Mouse (Mus musculus) embryonic facial prominence, embryonic 12.5 days (tissue): ENCODE data around the gene Ucn. TPM values are rescaled to one million over a fixed set of nuclear protein-coding genes. Genes with fewer than 3 reads are reported as not detected.
A peak's percentile ranks its signal among the peaks of the same experiment; 100 is the strongest.

Experiments used
- ATAC-seq: fragments of 200-750 bp; cut with Nextera tagmentation; 2 replicates; pipeline ENCODE4 v1.8.0; 2017; ENCODE audit not compliant: insufficient number of reproducible peaks, insufficient read depth, low FRiP score, low TSS enrichment
- H3K27ac ChIP-seq: fragments of 300-500 bp; sonication (generic); 2 replicates; pipeline ENCODE4 v1.5.1; 2016; ENCODE audit warnings: mild to moderate bottlenecking
- H3K27me3 ChIP-seq: fragments of 300-500 bp; sonication (generic); 2 replicates; pipeline ENCODE4 v1.6.1; 2016; ENCODE audit warnings: mild to moderate bottlenecking, moderate library complexity
- H3K36me3 ChIP-seq: fragments of 300-500 bp; sonication (generic); 2 replicates; pipeline ENCODE4 v1.6.1; 2016; ENCODE audit warnings: mild to moderate bottlenecking
- H3K4me1 ChIP-seq: fragments of 300-500 bp; sonication (generic); 2 replicates; pipeline ENCODE4 v1.6.1; 2016
- H3K4me2 ChIP-seq: fragments of 300-500 bp; sonication (generic); replicated peaks from 2 replicates; pipeline ENCODE4 v1.6.1; 2016; ENCODE audit warnings: mild to moderate bottlenecking, moderate library complexity
- H3K4me3 ChIP-seq: fragments of 300-500 bp; sonication (generic); 2 replicates; pipeline ENCODE4 v1.5.1; 2016; ENCODE audit warnings: mild to moderate bottlenecking
- H3K9ac ChIP-seq: fragments of 300-500 bp; sonication (generic); 2 replicates; pipeline ENCODE4 v1.6.1; 2016; ENCODE audit warnings: mild to moderate bottlenecking, moderate library complexity
- H3K9me3 ChIP-seq: fragments of 300-500 bp; sonication (generic); 2 replicates; pipeline ENCODE4 v1.6.1; 2016; ENCODE audit warnings: mild to moderate bottlenecking, moderate library complexity
- WGBS: fragments of 180-500 bp; shearing (Covaris S2); methylation state at CpG from one replicate; pipeline ENCODE4 v1.1.7; 2016; 5-methylcytosine and 5-hydroxymethylcytosine counted together
- polyA plus RNA-seq: library from polyadenylated mRNA; unstranded; fragments of >200 nt; fragmentation: Nextera tagmentation; extraction: Ambion mirVana; gene quantifications from 2 replicates; pipeline ENCODE4 v1.2.1, GENCODE M21; 2016

The Ucn gene
- polyA plus RNA-seq, 1 experiment from 2014 or later = not detected

GRCm38 (mm10) chr5:31149781-31150180 lies 11.2 kb upstream of the Ucn start:
- Histone ChIP-seq H3K27me3 (no peaks in the 10 kb centered on the region), H3K9me3 (no peaks in the 10 kb centered on the region), H3K4me3 (no peak overlapping the region), H3K4me2 (no peak overlapping the region), H3K4me1 (peaks cover 9% of the 10 kb centered on the region), H3K36me3 (peaks cover 38% of the 10 kb centered on the region; the same call in 1 of the 2 replicates), H3K27ac (no peak overlapping the region), H3K9ac (no peak overlapping the region)
- no peak for ATAC-seq
- WGBS = 89% methylated on average over 4 of the region's 4 CpGs

GRCm38 (mm10) chr5:31138968-31139425 lies 368 bp upstream of the Ucn start:
- Histone ChIP-seq H3K4me1 (peaks cover 16% of the 10 kb centered on the region), H3K36me3 (peaks cover 10% of the 10 kb centered on the region), H3K9me3 (no peaks in the 10 kb centered on the region), H3K9ac (no peak overlapping the region), H3K27me3 (peaks cover 62% of the 10 kb centered on the region), H3K4me2 (peak overlapping the region; percentile 29; the same call in 1 of the 2 replicates), H3K4me3 (peak overlapping the region; percentile 17; the same call in 1 of the 2 replicates), H3K27ac (no peak overlapping the region)
- WGBS = 10% methylated on average over 9 of the region's 9 CpGs
- no peak for ATAC-seq

- H3K27ac ChIP-seq = no peak overlapping the region
- peaks cover 65% of the 10 kb centered on the region for H3K27me3 ChIP-seq
- peak overlapping the region; percentile 29 for H3K4me2 ChIP-seq
- H3K4me3 ChIP-seq = peak overlapping the region; percentile 17; the same call in 1 of the 2 replicates
- peaks cover 5% of the 10 kb centered on the region for H3K36me3 ChIP-seq
- ATAC-seq = no peak
- peaks cover 16% of the 10 kb centered on the region for H3K4me1 ChIP-seq
- no peak overlapping the region for H3K9ac ChIP-seq
- WGBS = 1% methylated on average over 13 of the region's 13 CpGs
- H3K9me3 ChIP-seq = no peaks in the 10 kb centered on the region
Observed at GRCm38 (mm10) chr5:31137658-31138057, 971 bp downstream of the Ucn start.

- Histone ChIP-seq H3K4me3 (no peak overlapping the region), H3K27ac (no peak overlapping the region), H3K36me3 (peaks cover 5% of the 10 kb centered on the region), H3K4me1 (peaks cover 16% of the 10 kb centered on the region), H3K27me3 (peaks cover 66% of the 10 kb centered on the region), H3K9me3 (no peaks in the 10 kb centered on the region), H3K9ac (no peak overlapping the region), H3K4me2 (peak overlapping the region; percentile 29)
- WGBS = 2% methylated on average over 29 of the region's 33 CpGs
- ATAC-seq = no peak
Observed at GRCm38 (mm10) chr5:31136730-31137424, 1.8 kb downstream of the Ucn start.

GRCm38 (mm10) chr5:31126050-31126449 lies 12.6 kb downstream of the Ucn start:
- no peaks in the 10 kb centered on the region for H3K4me1 ChIP-seq
- H3K9ac ChIP-seq = no peak overlapping the region
- H3K27ac ChIP-seq = no peak overlapping the region
- H3K27me3 ChIP-seq = 0 out of 2 replicates have a peak, but pooled peaks cover 1% of the 10 kb centered on the region
- ATAC-seq = no peak
- H3K4me3 ChIP-seq = no peak overlapping the region
- no peaks in the 10 kb centered on the region for H3K9me3 ChIP-seq
- WGBS = 44% methylated on average over 5 of the region's 5 CpGs
- H3K36me3 ChIP-seq = no peaks in the 10 kb centered on the region
- H3K4me2 ChIP-seq = no peak overlapping the region

- no peaks in the 10 kb centered on the region for H3K36me3 ChIP-seq
- WGBS = 34% methylated on average over 2 of the region's 2 CpGs
- no peaks in the 10 kb centered on the region for H3K27me3 ChIP-seq
- H3K4me1 ChIP-seq = no peaks in the 10 kb centered on the region
- no peak overlapping the region for H3K4me3 ChIP-seq
- H3K4me2 ChIP-seq = no peak overlapping the region
- H3K27ac ChIP-seq = no peak overlapping the region
- no peak overlapping the region for H3K9ac ChIP-seq
- no peak for ATAC-seq
- H3K9me3 ChIP-seq = no peaks in the 10 kb centered on the region
Observed at GRCm38 (mm10) chr5:31123481-31123880, 15.1 kb downstream of the Ucn start.

- no peak overlapping the region for H3K9ac ChIP-seq
- H3K4me2 ChIP-seq = no peak overlapping the region
- H3K36me3 ChIP-seq = no peaks in the 10 kb centered on the region
- H3K9me3 ChIP-seq = no peaks in the 10 kb centered on the region
- no peaks in the 10 kb centered on the region for H3K4me1 ChIP-seq
- no peaks in the 10 kb centered on the region for H3K27me3 ChIP-seq
- 86% methylated on average over 8 of the region's 8 CpGs for WGBS
- ATAC-seq = no peak
- no peak overlapping the region for H3K27ac ChIP-seq
- no peak overlapping the region for H3K4me3 ChIP-seq
Observed at GRCm38 (mm10) chr5:31121111-31121510, 17.5 kb downstream of the Ucn start.

GRCm38 (mm10) chr5:31116912-31117311 lies 21.7 kb downstream of the Ucn start:
- Histone ChIP-seq H3K9ac (no peak overlapping the region), H3K36me3 (no peaks in the 10 kb centered on the region)
- 25% methylated on average over 10 of the region's 10 CpGs for WGBS

GRCm38 (mm10) chr5:31116354-31116753 lies 22.3 kb downstream of the Ucn start, which contains the start of gene Trim54:
Gene Trim54 (plus strand): TSS chr5:31116712.
- Histone ChIP-seq H3K4me2 (no peak within 1 kb of the TSS), H3K4me3 (no peak within 1 kb of the TSS), H3K27ac (no peak within 1 kb of the TSS), H3K27me3 (no peaks in the 10 kb centered on the region), H3K36me3 (no peaks in the 10 kb centered on the region), H3K4me1 (no peaks in the 10 kb centered on the region), H3K9me3 (no peaks in the 10 kb centered on the region), H3K9ac (no peak within 1 kb of the TSS)
- WGBS = 37% methylated on average over 3 of the region's 3 CpGs
- no peak for ATAC-seq

More at GRCm38 (mm10) chr5:31116912-31117311, 21.7 kb downstream of the Ucn start:
- ATAC-seq = no peak
- Histone ChIP-seq H3K9me3 (no peaks in the 10 kb centered on the region), H3K27ac (no peak overlapping the region), H3K4me2 (no peak overlapping the region), H3K4me3 (no peak overlapping the region), H3K4me1 (no peaks in the 10 kb centered on the region), H3K27me3 (no peaks in the 10 kb centered on the region)

GRCm38 (mm10) chr5:31110781-31111180 lies 27.8 kb downstream of the Ucn start:
- Histone ChIP-seq H3K9me3 (no peaks in the 10 kb centered on the region), H3K9ac (no peak overlapping the region), H3K36me3 (no peaks in the 10 kb centered on the region), H3K27me3 (no peaks in the 10 kb centered on the region), H3K4me2 (no peak overlapping the region), H3K4me1 (no peaks in the 10 kb centered on the region), H3K4me3 (no peak overlapping the region), H3K27ac (no peak overlapping the region)
- whole genome bisulfite sequencing = 27% methylated on average over 7 of the region's 7 CpGs
- ATAC-seq = no peak

- WGBS = 92% methylated on average over 18 of the region's 18 CpGs
- no peaks in the 10 kb centered on the region for H3K4me1 ChIP-seq
Observed at GRCm38 (mm10) chr5:31108000-31108490, 30.6 kb downstream of the Ucn start, which contains the start of gene Slc30a3. Gene Slc30a3 (minus strand): TSS chr5:31108237.

GRCm38 (mm10) chr5:31105814-31106335 lies 32.8 kb downstream of the Ucn start, which contains the start of gene Dnajc5g:
Gene Dnajc5g (plus strand): TSS chr5:31106285.
- Histone ChIP-seq H3K27me3 (no peaks in the 10 kb centered on the region), H3K36me3 (no peaks in the 10 kb centered on the region), H3K9me3 (no peaks in the 10 kb centered on the region), H3K4me2 (no peak within 1 kb of the TSS), H3K4me3 (no peak within 1 kb of the TSS), H3K4me1 (no peaks in the 10 kb centered on the region), H3K27ac (no peak within 1 kb of the TSS), H3K9ac (no peak within 1 kb of the TSS)
- WGBS = 84% methylated on average over 9 of the region's 9 CpGs
- ATAC-seq = no peak

More at GRCm38 (mm10) chr5:31108000-31108490, 30.6 kb downstream of the Ucn start, which contains the start of gene Slc30a3:
- Histone ChIP-seq H3K27ac (no peak within 1 kb of the TSS), H3K4me3 (no peak within 1 kb of the TSS), H3K27me3 (no peaks in the 10 kb centered on the region), H3K9me3 (no peaks in the 10 kb centered on the region), H3K9ac (no peak within 1 kb of the TSS), H3K36me3 (no peaks in the 10 kb centered on the region), H3K4me2 (no peak within 1 kb of the TSS)
- ATAC-seq = no peak
